Mouse (Mus musculus): ENCODE data around the gene Nxpe4.
A peak's percentile ranks its signal among the peaks of the same experiment; 100 is the strongest.
"Not testable (repeated sequence)": the region's sequence is repeated elsewhere in the genome, so short reads cannot be mapped to it uniquely, and the experiment has no call there.

Nxpe4 gene

DNA sequence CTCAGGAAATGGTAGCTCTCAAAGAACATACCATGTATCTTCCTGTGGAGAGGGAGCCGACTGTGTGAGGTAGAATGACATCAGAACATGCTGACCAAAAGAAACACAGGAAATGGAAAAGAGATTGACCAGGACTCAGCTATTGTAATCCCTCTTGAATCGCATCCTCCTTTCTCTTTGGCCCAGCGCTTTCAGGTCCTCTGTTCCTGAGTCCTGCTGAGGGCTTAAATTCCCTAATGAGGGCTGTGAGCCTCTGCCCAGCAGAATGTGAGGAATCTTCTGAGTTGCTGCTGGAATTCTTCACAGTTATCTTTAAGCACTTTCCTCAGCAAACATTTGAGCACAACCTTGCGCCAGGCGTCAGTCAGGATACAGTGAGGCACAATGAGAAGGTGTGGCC is 78.6 kb downstream of the Nxpe4 start:
- no peak for DNase-seq (ENCODE audit: low read depth)

DNA sequence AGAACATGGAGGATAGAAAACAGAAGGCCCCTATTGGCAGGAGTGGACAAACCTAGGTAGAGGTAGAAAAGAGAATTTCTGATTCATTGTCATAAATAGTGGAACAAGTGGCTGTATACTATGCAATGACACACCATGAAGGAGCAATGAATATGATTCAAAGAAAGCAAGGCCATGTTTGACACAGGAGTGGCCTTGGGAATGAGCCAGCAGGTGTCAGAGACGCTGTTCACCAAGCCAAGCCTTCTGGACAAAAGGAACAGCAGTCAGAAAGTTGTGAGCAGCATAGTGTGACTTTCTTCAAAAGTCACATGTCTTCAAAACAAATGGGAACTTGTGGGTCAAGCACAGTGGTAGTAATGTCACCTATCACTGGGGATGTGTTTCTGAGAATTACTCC is 80.0 kb downstream of the Nxpe4 start:
- no peak for DNase-seq (ENCODE audit: low read depth)

DNA sequence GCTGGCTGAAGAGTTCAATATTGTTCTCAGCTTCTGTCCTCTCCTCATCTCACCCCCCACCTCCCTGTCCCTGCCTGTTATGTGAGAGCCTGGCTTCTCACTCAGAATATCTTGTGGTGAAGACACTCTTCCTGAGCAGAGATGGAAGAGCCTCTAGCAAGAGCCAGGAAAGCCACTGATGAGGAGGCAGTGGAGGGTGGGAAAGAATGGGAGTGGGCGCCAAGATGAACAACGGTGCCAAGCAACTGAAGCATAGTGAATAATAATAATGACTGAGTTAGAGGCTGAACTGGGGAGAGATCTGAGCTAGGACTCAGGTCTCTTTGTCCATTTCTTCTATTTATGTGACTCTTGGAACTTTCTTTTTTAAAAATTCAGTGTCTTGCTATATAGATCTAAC is 80.9 kb downstream of the Nxpe4 start:
- DNase-seq (ENCODE audit: low read depth) = no peak

DNA sequence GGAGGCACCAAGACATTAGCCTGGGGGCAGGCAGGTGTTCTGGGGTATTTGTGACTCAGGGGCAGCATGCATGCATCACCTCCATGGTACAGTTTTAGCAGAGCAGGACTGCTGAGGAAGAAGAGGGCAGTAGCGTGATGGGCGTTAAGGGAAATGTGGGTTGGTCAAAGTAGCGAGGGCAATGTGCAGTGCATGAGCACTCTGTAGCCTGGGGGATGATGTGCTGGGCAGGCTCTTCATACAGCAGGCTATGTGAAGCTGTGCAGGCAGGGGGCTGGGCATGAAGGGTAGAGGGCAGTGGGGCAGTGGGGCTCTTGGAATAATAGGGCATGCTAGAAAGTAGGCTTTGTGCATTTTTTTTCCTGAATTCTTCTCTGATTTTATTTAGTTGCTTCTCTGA is 82.4 kb downstream of the Nxpe4 start:
- DNase-seq (ENCODE audit: low read depth) = no peak

DNA sequence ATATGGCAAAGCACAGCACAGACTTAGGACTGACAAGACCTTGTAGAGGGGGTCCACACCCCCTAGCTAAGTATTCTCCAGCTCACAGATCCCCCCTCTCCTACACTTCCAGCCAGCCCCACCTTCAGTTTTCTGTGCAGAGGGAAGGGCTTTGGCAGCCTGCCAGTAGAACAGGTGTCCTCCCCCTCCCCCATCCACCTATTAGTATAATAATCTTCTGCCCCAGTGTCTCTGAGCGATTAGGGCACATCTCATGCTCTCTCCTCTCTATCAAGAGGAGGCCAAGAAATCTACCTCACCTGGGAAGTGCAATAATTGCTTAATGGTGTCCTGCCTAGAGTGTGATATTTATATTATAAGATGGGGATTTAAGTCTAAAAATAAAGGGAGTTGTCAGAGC is 83.7 kb downstream of the Nxpe4 start:
- no peak for DNase-seq (ENCODE audit: low read depth)

DNA sequence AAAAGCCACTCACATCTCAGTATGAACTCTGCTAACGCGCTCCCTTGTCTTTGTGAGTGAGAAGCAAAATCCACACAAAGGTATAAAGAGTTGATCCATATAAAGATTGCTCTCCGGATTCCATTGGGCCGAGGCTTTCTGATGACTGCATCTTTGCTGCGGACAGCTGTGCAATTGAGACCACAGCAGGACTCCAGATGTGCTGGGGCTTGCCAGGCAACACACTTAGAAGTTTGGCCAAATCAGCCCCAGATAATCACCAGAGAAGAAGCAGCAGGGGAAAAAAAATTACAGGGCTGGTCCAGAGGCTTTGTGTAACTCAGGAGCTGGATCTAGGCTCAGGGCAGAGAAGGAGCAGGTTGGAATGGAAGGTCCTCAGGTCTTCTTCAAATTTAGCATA is 85.5 kb downstream of the Nxpe4 start:
- no peak for DNase-seq (ENCODE audit: low read depth)

DNA sequence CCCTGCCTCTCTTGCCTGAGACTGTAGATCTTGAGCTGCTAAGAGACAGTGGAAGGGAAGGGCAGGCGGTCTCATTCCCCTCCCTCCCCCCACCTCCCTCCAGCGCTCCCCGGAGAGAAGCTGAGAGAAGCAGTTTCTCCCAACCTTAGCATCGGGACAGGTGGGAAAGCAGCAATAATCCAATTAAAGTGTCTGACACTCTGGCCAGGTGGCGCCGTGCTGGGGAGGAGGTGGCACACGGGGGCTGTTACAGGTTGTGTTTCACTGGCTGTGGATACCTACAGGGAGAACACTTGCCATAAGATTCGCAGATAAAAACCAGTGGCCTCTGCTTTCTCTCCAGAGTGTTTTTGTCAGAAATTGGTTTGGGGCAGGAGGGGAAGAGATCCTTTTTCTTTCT is 90.4 kb downstream of the Nxpe4 start:
- DNase-seq (ENCODE audit: low read depth) = no peak

DNA sequence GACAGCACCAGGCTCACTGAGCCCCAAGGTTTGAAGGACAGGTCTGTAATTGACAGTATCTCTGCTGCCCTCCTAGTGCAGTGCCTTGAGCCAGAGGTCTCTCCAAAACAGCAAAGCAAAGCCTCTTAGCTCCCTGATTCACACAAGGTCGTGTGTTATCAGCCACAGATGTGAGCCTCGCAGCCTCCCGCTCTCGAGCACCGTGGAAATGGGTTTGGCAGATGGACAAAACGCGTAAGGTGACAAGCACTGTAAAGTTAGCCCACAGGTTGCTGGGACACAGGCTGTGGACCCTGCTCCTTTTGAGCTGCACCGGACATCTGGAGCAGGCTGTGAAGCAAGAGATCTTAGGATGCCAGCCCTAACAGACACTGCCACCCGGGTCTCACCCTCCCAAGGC is 95.2 kb downstream of the Nxpe4 start:
- no peak for DNase-seq (ENCODE audit: low read depth)

DNA sequence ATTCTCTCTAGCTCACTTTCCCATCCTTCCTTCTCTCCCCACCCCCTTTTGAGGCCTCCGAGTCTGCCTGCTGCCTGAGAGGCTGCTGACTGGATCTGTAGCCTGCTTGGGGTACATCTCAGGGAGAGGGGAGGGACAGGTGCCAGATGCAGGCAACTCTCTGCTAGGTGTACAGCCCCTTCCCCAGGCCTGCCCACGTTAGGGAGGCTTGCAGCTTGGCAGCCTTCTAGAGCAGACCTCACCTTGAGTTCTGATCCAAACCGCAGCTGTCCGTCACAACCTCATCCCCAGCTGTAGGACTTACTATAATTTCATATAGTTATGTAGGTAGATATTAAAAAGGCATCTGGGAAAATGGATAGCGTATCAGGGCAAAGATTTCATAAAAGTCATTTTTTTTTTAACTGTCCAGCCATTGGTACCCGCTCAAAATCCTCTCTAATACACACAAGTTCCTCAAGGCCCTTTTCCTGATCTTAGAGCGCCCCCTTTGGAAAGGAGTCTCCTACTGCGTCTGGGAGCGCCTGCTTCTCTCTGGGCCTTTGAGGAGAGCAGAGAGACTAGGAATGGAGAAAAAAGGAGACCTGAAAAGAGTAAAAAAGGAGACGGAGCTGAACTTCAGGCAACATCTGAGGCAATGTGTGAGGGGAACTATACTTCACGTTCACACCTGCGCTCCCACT is 96.1 kb downstream of the Nxpe4 start:
- peak; percentile 35 for DNase-seq (ENCODE audit: low read depth)

DNA sequence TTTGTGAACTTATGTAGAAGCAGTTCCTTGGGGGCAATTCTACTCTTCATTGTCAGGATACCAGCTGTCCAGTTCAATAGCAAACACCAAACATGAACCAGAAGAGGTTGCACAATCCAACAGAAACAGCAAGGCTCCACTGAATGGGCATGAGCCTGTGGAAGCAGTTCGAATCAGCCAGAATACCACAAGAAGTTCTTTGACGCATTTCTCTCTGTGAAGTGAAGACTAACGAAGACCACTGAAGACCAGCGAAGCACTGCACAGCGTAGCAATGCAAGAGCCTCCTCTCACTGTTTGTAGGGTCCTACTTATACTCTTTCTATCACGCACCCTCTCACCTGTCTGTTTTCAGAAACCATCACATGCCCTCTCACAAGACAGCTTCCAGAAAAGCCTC is 102.8 kb downstream of the Nxpe4 start:
- DNase-seq (ENCODE audit: low read depth) = no peak

DNA sequence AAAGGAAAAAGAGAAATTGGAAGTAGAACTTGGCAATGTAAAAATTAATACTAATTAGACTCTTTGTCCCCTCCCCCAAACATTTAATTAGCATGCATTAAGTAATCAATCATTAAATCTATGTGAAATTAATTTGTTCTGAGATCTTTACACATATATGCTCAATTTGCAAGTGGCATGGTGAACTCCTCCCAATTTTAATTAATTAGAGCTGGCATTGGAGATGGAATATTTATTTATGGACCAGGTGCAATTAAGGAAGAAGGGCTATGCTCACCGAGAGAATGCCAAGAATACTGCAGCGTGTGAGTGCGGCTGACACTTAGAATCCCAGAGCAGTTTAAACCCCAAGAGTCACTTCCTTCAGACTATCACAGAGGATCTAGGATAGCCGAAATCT is 103.7 kb downstream of the Nxpe4 start:
- no peak for DNase-seq (ENCODE audit: low read depth)

DNA sequence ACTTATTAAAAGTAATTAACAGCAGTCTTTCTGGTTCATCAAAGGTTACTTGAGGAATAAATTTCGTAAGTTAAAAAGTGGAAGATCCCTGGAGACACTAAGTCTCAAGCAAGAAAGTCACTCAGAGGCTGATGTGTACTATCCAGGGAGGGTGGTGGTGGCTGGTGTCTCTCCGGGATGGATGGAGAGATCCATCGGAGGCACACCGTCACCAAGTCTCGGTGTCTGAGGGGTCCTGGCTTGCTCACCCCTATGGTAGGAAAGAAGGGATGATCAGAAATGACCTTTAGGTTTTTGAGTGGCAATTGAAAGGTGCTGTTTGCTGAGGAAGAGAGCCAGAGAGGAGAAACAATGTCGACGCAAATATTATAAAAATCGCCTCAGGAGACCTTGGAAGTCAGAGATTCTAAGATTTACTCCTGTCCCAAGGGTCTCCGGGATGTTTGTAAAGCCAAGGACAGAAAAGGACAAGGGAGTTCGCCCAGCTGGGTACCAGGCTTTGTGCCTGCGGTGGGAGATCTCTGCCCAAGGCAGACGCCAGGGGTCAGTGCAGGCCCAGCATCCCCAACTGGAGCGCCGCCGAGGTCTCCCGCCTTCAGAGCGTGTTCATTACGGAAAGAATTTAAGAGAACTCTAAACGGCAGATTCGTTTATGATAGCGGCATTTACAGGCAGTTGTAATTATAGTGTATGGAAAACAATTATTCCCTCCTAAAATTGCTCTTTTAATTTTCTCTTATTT is 104.6 kb downstream of the Nxpe4 start:
- peak; percentile 56 for DNase-seq (ENCODE audit: low read depth)

DNA sequence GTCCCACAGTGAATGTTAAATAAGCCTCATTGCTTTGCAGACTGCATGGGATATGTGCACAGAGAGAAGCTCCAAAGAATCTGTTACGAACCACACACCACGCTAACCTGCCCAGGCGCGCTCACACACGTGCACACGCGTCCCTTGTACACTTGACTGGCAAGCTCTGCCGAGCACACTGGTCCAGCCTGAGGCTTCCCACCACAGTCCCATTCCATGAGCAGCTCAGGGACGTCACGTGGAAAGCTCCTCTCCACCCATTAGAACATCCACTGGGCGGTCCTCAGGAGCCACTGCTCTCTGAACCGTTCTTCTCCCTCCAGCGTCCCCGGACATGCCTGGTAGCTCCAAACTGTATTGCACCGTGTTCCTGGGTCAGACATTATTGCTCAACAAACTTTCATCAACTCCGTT is 105.2 kb downstream of the Nxpe4 start:
- peak; percentile 32 for DNase-seq (ENCODE audit: low read depth)

DNA sequence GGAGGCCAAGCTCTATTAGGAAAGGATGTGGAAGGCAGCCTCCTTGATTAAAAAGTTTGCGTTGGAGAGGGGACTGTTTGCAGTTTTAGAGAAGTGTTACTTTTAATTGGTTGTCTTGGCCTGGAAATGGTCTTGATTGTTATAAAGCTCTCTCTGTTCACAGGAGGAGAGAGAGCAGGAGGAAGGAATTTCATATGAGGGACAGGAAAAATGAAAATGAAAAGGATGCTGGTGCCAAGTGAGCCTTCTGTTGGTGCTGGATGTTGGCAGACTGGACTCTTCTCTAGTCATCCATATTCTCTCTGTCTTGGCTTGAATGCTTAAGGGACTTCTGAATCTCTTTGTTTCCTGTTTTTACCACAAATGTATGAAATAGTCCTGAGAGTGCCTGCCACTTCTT is 106.1 kb downstream of the Nxpe4 start:
- no peak for DNase-seq (ENCODE audit: low read depth)

DNA sequence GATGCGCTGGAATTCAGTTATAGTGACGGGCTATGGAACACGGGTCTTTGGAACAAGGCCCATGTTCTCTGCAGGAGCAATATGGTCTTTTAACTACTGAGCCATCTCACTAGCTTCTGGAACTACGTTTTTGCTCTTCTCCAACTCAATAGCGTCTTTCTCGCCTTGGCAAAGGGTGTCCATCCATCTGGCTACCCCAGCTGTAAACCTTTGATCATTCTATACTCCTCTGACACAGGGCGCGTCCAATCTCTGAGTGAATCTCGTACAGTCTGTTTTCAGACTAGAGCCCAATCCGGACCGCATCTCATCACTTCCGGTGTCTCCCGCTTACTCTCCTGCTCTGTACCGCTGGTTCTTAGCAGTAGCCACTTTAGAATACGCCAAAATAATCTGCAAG is 115.0 kb downstream of the Nxpe4 start:
- no peak for DNase-seq (ENCODE audit: low read depth)

DNA sequence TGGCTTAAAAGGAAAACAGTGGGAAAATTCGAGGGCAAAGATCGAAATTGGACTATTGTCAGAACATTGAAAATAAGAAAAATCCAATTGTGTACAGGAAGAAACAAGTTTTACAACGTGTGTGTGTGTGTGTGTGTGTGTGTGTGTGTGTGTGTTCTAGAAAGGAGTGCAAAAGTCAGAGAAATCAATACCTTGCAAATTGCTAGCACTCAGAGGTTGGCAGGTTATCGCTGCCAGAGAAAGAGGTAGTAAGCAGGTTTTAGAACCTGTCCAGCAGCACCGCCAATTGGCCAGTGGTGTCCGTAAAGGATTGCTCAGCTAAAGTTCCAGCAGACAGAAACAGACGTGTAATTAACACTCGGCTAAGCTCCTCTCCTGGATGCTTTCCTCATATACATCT is 122.4 kb downstream of the Nxpe4 start:
- DNase-seq (ENCODE audit: low read depth) = no peak

DNA sequence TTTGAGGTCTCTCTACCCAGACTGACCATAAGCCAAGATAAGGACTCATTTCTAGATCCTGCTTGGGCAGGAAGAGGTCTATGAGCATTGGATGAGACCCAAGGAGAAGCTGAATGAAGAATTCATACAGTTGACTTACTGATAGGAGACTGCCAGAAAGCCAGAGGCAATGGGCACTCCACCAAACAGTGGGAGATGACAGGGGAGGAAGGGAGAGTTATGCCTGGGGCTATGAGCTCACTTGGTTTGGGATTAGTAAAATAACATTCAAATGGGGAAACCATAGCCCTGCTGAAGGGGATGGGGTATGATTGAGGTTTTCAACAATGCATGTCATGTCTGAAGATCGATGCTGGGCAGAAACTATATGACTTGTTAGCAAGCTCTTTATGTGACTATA is 128.5 kb downstream of the Nxpe4 start:
- no peak for DNase-seq (ENCODE audit: low read depth)

DNA sequence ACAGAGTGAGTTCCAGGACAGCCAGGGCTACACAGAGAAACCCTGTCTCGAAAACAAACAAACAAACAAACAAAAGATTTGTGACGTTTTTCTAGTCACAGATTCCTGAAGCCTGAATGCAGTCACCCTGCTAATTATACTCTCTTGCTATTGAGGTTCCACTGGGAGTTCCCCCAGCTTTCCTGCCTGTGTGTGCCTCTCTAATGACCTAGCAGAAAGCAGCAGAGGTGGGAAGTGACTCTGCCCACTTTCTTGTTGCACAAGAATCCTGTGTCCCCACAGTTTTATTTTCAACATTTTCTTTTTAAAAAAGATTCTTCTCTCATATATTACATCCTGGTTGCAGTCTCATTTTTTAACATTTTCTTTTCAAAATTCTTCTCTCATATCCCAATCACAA is 132.9 kb downstream of the Nxpe4 start:
- no peak for DNase-seq (ENCODE audit: low read depth)

DNA sequence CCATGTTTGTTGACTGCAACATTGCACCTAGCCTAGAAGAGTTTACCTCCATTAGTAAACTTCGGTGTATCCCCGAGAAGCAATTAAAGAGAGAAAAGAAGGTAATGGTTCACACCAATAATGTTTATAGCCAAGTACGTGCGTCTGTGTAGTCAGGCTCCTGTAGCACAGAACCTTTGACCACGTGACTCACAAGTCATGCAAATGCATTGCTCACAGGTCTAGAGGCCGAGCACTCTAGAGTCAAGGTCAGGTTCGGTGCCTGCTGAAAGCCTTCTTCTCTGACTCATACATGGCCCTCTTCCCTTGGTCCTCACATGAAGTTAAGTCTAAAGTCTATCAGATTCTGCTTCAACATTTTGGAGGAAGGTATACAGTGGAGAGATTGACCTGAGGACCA is 137.2 kb downstream of the Nxpe4 start:
- no peak for DNase-seq (ENCODE audit: low read depth)

DNA sequence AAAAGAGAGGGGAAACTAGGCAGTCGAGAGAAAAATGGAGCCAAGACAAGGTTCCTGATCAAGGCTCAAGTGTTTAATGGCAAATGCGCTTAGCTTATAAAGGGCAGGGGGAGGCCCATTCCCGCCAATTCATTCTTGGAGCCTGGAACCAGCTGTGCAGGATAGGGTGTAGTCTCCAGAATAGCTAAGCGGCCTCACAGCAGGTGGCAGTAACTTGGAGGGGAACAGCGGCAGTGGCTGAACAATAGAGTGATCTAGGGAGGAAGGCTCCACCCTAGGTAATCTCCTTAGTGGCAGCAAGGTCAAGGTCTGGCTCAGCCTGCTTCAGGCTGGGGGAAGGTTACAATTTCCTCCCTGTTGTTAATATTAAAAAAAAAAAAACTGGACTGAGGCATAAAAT is 141.7 kb downstream of the Nxpe4 start:
- DNase-seq (ENCODE audit: low read depth) = not testable (repeated sequence)

DNA sequence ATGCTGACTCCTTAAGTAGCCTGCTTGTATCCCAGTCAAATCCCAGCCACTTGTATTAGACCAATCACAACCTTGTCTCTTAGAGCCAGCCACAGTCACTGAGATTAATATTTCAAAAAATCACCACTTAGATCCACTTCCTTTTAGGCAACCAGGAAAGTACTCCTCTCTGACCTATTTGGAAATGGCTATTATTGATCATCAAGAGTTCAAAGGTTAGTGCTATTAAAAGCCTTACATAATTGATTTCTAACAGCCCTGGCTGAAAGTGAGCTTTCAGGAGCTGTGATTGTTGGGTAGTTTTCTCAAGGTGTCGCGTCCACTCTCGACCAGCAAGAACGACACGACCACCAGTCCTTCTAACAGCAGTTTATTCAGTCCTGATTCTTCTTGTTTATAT is 149.4 kb downstream of the Nxpe4 start:
- DNase-seq (ENCODE audit: low read depth) = no peak

DNA sequence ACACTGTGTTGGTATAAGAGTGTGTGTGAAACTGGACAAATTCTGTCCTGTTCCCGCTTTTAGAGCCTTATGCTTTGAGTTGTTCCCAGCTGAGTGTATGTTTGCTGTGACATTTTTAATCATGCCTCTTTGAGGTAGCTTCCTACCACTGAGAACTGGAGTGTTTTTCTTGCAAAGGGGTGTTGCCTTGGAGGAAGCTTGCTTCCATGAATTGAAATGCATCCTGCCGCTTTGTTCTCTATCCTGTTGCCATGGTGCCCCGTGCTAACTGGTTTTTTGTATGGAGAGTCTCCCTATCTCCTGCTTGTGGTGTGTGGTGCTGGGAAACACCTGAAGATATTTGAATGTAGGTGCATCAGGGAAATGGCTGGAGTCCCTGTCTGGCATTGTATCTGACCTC is 152.4 kb downstream of the Nxpe4 start:
- DNase-seq (ENCODE audit: low read depth) = no peak

DNA sequence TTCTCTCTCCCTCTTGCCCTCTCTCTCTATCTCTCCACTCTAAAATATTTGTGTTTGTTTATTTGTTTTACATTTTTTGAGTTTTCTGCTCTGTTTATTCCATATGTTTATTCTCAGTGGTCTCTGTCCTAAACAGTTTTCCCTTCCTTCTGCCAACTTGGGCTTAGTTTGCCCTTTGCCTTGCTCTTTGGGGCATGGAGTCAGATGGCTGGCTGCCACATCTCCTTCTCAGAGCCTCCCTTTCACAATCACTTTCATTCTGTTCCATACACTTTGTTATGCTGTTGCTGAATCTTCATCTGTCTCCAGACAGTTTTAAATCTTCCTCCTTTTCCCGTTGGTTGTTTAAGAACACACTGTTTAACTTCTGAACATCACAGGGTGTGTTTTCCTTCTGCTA is 154.0 kb downstream of the Nxpe4 start:
- DNase-seq (ENCODE audit: low read depth) = no peak

DNA sequence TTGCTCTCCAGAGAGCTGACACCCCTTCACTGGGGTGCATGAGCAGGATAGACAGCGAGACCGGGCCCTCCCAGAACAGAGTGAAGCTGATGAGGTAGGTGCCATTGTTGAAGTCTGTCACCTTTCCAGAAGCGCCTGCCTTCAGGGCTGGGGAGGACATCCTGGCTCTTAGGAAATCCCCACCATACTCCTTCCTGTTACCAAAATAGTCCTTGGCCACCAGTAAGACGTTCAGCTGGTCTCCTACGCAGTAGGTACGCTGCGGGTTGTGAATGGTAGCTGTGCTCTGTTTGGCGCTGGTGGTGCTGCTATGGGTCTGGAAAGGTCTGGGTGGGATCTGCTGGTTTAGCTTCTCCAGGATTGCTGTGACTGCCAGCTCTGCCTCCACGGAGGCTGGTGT is 164.5 kb downstream of the Nxpe4 start:
- DNase-seq (ENCODE audit: low read depth) = no peak
